Mouse (Mus musculus) c-Kit-positive CD71-negative TER-119-negative erythroid progenitor cells, embryonic 14.5 days (primary cell): ENCODE measurements around the gene Atxn2l.

Experiments
- DNase-seq: peaks from one replicate; pipeline ENCODE4 v3.0.0-alpha.2; 2013; ENCODE audit warnings: low read depth

Atxn2l gene

GRCm38 (mm10) chr7:126463004-126463403 lies 40.2 kb downstream of the Atxn2l start, which contains the start of gene Atp2a1:
Atp2a1 (minus strand) TSS chr7:126463108.
- DNase-seq, result no peak

DNA sequence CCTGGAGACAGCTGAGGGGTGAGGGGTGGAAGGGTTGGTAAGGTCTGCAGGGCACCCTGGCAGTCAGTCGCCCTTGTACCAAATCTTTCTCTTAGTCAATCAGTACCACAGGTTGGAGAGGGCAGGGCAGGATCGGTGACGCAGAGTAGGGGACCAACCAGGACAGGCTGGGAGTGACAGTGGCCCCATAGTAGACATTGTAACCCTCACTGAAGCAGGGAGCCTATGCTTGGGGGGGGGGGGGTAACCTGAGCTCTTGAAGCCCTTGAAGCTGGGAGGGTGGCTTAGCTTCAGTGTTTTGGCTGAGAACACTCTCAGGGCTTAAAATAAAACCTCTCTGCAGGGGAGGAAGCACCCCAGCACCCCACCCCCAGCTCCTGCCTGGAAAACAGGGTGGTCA lies 41.6 kb downstream of the Atxn2l start:
- DNase-seq, result no peak

DNA sequence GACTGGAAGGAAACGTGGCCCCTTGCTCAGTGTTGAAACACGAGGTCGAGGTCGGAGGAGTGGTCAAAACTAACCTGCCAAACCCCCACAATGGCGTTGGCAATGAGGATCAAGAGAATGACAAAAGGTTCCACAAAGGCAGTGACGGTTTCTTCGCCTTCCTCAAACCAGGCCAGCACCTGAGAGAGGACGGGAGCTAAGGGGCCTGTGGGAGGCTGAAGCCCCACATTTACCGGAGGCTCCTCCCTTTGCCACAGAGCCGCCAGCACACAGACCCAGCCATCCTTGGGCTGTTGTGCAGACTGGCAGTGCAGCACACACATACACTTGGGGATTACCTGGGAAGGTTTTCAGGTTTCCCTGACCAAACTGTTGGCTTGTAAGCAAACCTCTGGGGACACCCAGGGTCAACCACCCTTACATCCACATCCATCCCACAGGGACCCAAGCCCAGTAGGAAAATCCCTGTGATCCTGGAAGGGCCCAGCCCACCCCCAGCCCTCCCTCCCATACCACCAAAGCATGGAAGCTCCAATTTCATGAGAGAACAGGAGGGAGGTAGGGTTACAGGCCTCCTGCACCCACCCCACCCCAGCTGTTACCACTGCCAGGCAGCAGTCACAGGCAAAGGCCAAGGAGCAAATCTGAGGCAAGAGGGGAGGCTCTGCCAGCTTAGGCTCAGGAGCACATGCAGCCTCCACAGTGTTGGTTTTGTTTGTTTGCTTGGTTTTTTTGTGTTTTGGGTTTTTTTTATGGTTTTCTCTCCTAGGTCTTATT lies 42.4 kb downstream of the Atxn2l start:
- no peak for DNase-seq

GRCm38 (mm10) chr7:126458844-126459618 lies 44.2 kb downstream of the Atxn2l start:
- no peak for DNase-seq

- DNase-seq, result no peak
Measured at GRCm38 (mm10) chr7:126458225-126458624, 45.0 kb downstream of the Atxn2l start.

DNA sequence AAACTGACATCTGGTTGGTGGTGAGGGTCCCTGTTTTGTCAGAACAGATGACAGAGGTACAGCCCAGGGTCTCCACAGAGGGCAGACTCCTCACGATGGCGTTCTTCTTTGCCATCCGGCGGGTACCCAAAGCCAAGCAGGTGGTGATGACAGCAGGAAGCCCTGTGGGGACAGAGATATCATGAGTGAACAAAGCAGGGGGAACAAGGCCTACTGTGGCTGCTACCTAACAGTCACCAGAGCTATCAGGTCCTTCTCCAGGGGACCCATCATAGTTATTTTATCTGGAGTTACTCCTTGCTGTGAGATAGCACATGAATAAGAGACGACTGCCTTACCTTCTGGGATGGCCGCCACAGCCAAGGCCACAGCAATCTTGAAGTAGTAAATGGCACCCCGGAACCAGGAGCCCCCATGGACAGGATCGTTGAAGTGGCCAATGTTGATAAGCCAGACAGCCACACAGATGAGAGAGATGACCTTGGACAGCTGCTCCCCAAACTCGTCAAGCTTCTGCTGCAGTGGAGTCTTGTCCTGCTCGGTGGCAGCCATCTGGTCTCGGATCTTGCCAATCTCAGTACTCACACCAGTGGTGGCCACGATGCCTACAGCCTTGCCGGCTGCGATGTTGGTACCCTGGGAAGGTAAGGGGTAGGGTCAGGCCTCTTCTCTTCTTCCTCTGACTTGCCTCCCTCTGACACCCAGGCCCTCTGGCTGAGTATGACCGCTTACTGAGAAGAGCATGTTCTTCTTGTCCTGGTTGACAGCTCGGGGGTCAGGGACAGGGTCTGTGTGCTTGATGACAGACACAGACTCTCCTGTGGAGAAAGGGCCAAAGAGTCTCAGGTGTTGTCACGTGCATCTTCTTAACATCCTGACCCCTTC lies 46.6 kb downstream of the Atxn2l start:
- DNase-seq, result no peak

GRCm38 (mm10) chr7:126455242-126455641 lies 48.0 kb downstream of the Atxn2l start:
- no peak for DNase-seq

DNA sequence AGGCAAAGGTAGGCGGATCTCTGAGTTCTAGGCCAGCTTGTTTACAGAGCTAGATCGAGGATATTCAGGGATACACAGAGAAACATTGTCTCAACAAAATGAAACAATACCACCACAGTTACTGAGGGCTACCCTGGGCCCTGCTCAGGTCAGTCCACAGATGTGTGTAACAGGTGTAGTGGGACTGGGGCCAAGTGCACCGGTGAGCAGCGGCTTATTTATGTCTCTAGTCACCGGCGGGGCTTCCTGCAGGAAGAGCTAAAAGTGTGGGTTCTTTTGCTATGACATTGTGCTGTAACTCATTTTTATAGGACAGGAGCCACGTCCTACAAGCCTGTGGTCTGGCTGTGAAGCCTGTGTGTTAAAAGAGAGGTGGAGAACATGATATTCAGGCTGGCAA lies 49.4 kb downstream of the Atxn2l start:
- no peak for DNase-seq

GRCm38 (mm10) chr7:126452244-126452643 lies 51.0 kb downstream of the Atxn2l start:
- DNase-seq, result no peak

- DNase-seq, result no peak
Measured at GRCm38 (mm10) chr7:126450641-126451040, 52.6 kb downstream of the Atxn2l start.

GRCm38 (mm10) chr7:126449991-126450390 lies 53.2 kb downstream of the Atxn2l start:
- DNase-seq, result no peak

DNA sequence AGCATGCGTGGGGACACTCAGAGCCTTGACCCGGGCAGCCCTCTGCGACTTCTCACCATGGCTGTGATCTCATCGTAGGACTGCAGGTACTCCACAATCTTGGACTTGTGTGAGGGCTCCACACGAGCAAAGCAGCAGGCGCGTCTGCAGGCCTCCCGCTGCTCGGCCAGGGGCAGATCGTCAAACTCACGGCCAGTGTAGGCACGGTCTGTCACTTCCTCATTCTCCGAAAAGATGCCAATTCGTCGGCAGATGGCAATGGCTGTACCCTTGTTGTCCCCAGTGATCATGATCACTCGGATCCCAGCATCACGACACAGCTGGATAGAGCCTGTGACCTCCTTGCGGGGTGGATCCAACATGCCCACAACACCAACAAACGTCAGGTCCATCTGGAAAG lies 54.8 kb downstream of the Atxn2l start:
- DNase-seq, result no peak

GRCm38 (mm10) chr7:126446217-126446616 lies 57.0 kb downstream of the Atxn2l start:
- no peak for DNase-seq

- DNase-seq, result no peak
Measured at GRCm38 (mm10) chr7:126445104-126445815, 58.0 kb downstream of the Atxn2l start.

GRCm38 (mm10) chr7:126444536-126444935 lies 58.7 kb downstream of the Atxn2l start:
- DNase-seq, result no peak

- DNase-seq, result no peak
Measured at GRCm38 (mm10) chr7:126443997-126444396, 59.2 kb downstream of the Atxn2l start.
